Mouse (Mus musculus): ENCODE measurements around the gene Slc7a8. TPM values are rescaled to one million over a fixed set of nuclear protein-coding genes. Genes with fewer than 3 reads are reported as not detected.
A peak's percentile ranks its signal among the peaks of the same experiment; 100 is the strongest.
"Not testable (repeated sequence)": the region's sequence is repeated elsewhere in the genome, so short reads cannot be mapped to it uniquely, and the experiment has no call there.

The Slc7a8 gene
- polyA plus RNA-seq, 1 experiment from 2014 or later: 4.4 TPM

GRCm38 (mm10) chr14:54780084-54780483 is 1.7 kb downstream of the Slc7a8 start:
- WGBS: 87% methylated on average over 9 of the region's 9 CpGs
- Histone ChIP-seq H3K9ac (no peak overlapping the region), H3K4me3 (no peak overlapping the region)

GRCm38 (mm10) chr14:54777893-54778292 is 3.9 kb downstream of the Slc7a8 start:
- no peak overlapping the region for H3K27ac ChIP-seq
- H3K9ac ChIP-seq: no peak overlapping the region
- H3K9me3 ChIP-seq: no peaks in the 10 kb centered on the region
- no peak for ATAC-seq (ENCODE audit: insufficient number of reproducible peaks, insufficient read depth, low FRiP score, low TSS enrichment)
- 81% methylated on average over 4 of the region's 4 CpGs for WGBS
- H3K36me3 ChIP-seq: no peaks in the 10 kb centered on the region
- no peak overlapping the region for H3K4me2 ChIP-seq (replicated peaks)
- peaks cover 5% of the 10 kb centered on the region; the same call in 1 of the 2 replicates for H3K4me1 ChIP-seq
- no peak overlapping the region for H3K4me3 ChIP-seq
- peaks cover 23% of the 10 kb centered on the region for H3K27me3 ChIP-seq

More at GRCm38 (mm10) chr14:54780084-54780483, 1.7 kb downstream of the Slc7a8 start:
- no peaks in the 10 kb centered on the region for H3K9me3 ChIP-seq
- peaks cover 5% of the 10 kb centered on the region; the same call in 1 of the 2 replicates for H3K4me1 ChIP-seq
- ATAC-seq (ENCODE audit: insufficient number of reproducible peaks, insufficient read depth, low FRiP score, low TSS enrichment): no peak
- H3K36me3 ChIP-seq: no peaks in the 10 kb centered on the region
- H3K27ac ChIP-seq: no peak overlapping the region
- peak overlapping the region; percentile 82; the same call in 1 of the 2 replicates for H3K4me2 ChIP-seq (replicated peaks)
- H3K27me3 ChIP-seq: peaks cover 31% of the 10 kb centered on the region

GRCm38 (mm10) chr14:54776768-54777167 is 5.0 kb downstream of the Slc7a8 start:
- Histone ChIP-seq H3K4me1 (peaks cover 5% of the 10 kb centered on the region; the same call in 1 of the 2 replicates), H3K9me3 (no peaks in the 10 kb centered on the region), H3K27me3 (peaks cover 16% of the 10 kb centered on the region), H3K9ac (no peak overlapping the region), H3K4me3 (no peak overlapping the region), H3K36me3 (no peaks in the 10 kb centered on the region), H3K4me2 (replicated peaks) (no peak overlapping the region), H3K27ac (no peak overlapping the region)
- no peak for ATAC-seq (ENCODE audit: insufficient number of reproducible peaks, insufficient read depth, low FRiP score, low TSS enrichment)
- WGBS: 85% methylated on average over 5 of the region's 5 CpGs

DNA sequence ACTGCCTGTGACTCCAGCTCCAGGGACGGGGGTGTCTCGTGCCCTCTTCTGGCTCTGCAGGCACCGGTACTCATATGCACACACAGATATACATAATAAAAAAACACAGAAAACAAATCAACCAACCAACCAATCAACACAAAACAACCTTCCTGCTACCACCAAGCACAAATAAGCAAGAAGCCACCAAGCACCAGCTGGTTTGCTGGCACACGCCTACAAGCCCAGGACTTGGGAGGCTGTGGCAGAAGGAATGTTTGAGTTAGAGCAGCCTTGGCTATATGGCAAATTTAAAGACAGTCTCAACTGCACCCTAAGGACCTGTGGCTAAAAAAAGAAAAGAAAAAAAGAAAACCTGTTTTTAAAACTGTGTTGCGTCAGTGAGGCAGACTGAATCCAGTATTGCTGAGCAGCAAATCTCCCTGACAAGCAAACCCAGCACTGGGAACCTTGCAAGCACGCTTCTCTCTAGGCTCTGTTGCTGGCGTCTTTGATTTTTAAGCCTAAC is 6.2 kb downstream of the Slc7a8 start:
- H3K27ac ChIP-seq: no peak overlapping the region
- no peak overlapping the region for H3K4me2 ChIP-seq (replicated peaks)
- no peaks in the 10 kb centered on the region for H3K36me3 ChIP-seq
- ATAC-seq (ENCODE audit: insufficient number of reproducible peaks, insufficient read depth, low FRiP score, low TSS enrichment): no peak
- peaks cover 2% of the 10 kb centered on the region; the same call in 1 of the 2 replicates for H3K4me1 ChIP-seq
- no peak overlapping the region for H3K4me3 ChIP-seq
- H3K9ac ChIP-seq: no peak overlapping the region
- peaks cover 14% of the 10 kb centered on the region for H3K27me3 ChIP-seq
- WGBS: 84% methylated on average over 7 of the region's 7 CpGs
- no peaks in the 10 kb centered on the region for H3K9me3 ChIP-seq

- no peak overlapping the region for H3K4me2 ChIP-seq (replicated peaks)
- ATAC-seq (ENCODE audit: insufficient number of reproducible peaks, insufficient read depth, low FRiP score, low TSS enrichment): no peak
- H3K27me3 ChIP-seq: 0 out of 2 replicates have a peak, but pooled peaks cover 1% of the 10 kb centered on the region
- no peak overlapping the region for H3K27ac ChIP-seq
- H3K36me3 ChIP-seq: no peaks in the 10 kb centered on the region
- no peaks in the 10 kb centered on the region for H3K4me1 ChIP-seq
- WGBS: 80% methylated on average over 20 of the region's 20 CpGs
- H3K9ac ChIP-seq: no peak overlapping the region
- H3K9me3 ChIP-seq: no peaks in the 10 kb centered on the region
- H3K4me3 ChIP-seq: no peak overlapping the region
These were observed 9.4 kb downstream of the Slc7a8 start for GRCm38 (mm10) chr14:54772333-54772856.

GRCm38 (mm10) chr14:54770373-54770772 is 11.4 kb downstream of the Slc7a8 start:
- H3K36me3 ChIP-seq: no peaks in the 10 kb centered on the region
- H3K9ac ChIP-seq: no peak overlapping the region
- H3K27me3 ChIP-seq: no peaks in the 10 kb centered on the region
- no peaks in the 10 kb centered on the region for H3K9me3 ChIP-seq
- H3K4me1 ChIP-seq: no peaks in the 10 kb centered on the region
- ATAC-seq (ENCODE audit: insufficient number of reproducible peaks, insufficient read depth, low FRiP score, low TSS enrichment): no peak
- H3K4me3 ChIP-seq: no peak overlapping the region
- WGBS: 95% methylated on average over 5 of the region's 5 CpGs
- H3K4me2 ChIP-seq (replicated peaks): no peak overlapping the region
- no peak overlapping the region for H3K27ac ChIP-seq

GRCm38 (mm10) chr14:54769068-54769425 is 12.7 kb downstream of the Slc7a8 start:
- 95% methylated on average over 5 of the region's 5 CpGs for WGBS
- no peak for ATAC-seq (ENCODE audit: insufficient number of reproducible peaks, insufficient read depth, low FRiP score, low TSS enrichment)
- H3K9me3 ChIP-seq: no peaks in the 10 kb centered on the region
- H3K27ac ChIP-seq: no peak overlapping the region
- no peak overlapping the region for H3K9ac ChIP-seq
- H3K36me3 ChIP-seq: no peaks in the 10 kb centered on the region
- H3K27me3 ChIP-seq: no peaks in the 10 kb centered on the region
- no peaks in the 10 kb centered on the region for H3K4me1 ChIP-seq
- no peak overlapping the region for H3K4me2 ChIP-seq (replicated peaks)
- no peak overlapping the region for H3K4me3 ChIP-seq

GRCm38 (mm10) chr14:54768314-54769067 is 13.3 kb downstream of the Slc7a8 start:
- Histone ChIP-seq H3K4me2 (replicated peaks) (no peak overlapping the region), H3K27ac (no peak overlapping the region), H3K27me3 (no peaks in the 10 kb centered on the region), H3K9me3 (no peaks in the 10 kb centered on the region), H3K36me3 (no peaks in the 10 kb centered on the region), H3K9ac (no peak overlapping the region), H3K4me3 (no peak overlapping the region), H3K4me1 (no peaks in the 10 kb centered on the region)
- WGBS: 86% methylated on average over 10 of the region's 10 CpGs
- ATAC-seq (ENCODE audit: insufficient number of reproducible peaks, insufficient read depth, low FRiP score, low TSS enrichment): no peak

GRCm38 (mm10) chr14:54766937-54767336 is 14.8 kb downstream of the Slc7a8 start:
- not testable (repeated sequence) for H3K36me3 ChIP-seq; H3K9ac ChIP-seq; H3K4me2 ChIP-seq (replicated peaks); H3K4me1 ChIP-seq; H3K27me3 ChIP-seq; H3K9me3 ChIP-seq; H3K4me3 ChIP-seq; H3K27ac ChIP-seq; ATAC-seq (ENCODE audit: insufficient number of reproducible peaks, insufficient read depth, low FRiP score, low TSS enrichment)
- WGBS: 93% methylated on average over 7 of the region's 7 CpGs

DNA sequence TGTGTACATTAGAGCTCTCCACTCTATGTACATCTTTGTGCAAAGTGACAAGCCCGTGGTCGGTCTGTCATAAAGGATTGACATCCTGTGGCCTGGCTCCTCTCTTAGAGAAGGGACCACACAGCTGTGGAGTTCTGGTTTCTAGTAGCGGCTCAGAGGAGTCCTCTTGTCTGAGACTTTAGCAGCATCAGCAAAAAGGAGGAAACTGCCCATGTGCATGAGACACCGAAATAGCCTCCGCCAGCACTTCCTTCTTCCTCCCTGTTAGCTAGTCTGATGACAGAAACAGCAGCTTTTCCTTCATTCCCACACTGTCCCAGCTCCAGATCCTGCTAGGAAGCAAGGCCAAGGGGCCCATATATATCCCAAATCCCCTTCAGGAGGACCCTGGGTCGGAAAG is 25.4 kb downstream of the Slc7a8 start:
- Histone ChIP-seq H3K27ac (no peak overlapping the region), H3K9me3 (no peaks in the 10 kb centered on the region), H3K9ac (no peak overlapping the region), H3K27me3 (no peaks in the 10 kb centered on the region), H3K4me3 (no peak overlapping the region), H3K4me1 (0 out of 2 replicates have a peak, but pooled peaks cover 8% of the 10 kb centered on the region), H3K4me2 (replicated peaks) (no peak overlapping the region), H3K36me3 (no peaks in the 10 kb centered on the region)
- ATAC-seq (ENCODE audit: insufficient number of reproducible peaks, insufficient read depth, low FRiP score, low TSS enrichment): no peak
- WGBS: 78% methylated on average over 6 of the region's 6 CpGs

- Histone ChIP-seq H3K36me3 (no peaks in the 10 kb centered on the region), H3K27me3 (no peaks in the 10 kb centered on the region), H3K27ac (no peak overlapping the region), H3K9me3 (no peaks in the 10 kb centered on the region), H3K9ac (no peak overlapping the region), H3K4me1 (0 out of 2 replicates have a peak, but pooled peaks cover 8% of the 10 kb centered on the region), H3K4me3 (no peak overlapping the region), H3K4me2 (replicated peaks) (no peak overlapping the region)
- ATAC-seq (ENCODE audit: insufficient number of reproducible peaks, insufficient read depth, low FRiP score, low TSS enrichment): no peak
- WGBS: 34% methylated on average over 6 of the region's 6 CpGs
These were observed 27.1 kb downstream of the Slc7a8 start for GRCm38 (mm10) chr14:54754602-54755018.

DNA sequence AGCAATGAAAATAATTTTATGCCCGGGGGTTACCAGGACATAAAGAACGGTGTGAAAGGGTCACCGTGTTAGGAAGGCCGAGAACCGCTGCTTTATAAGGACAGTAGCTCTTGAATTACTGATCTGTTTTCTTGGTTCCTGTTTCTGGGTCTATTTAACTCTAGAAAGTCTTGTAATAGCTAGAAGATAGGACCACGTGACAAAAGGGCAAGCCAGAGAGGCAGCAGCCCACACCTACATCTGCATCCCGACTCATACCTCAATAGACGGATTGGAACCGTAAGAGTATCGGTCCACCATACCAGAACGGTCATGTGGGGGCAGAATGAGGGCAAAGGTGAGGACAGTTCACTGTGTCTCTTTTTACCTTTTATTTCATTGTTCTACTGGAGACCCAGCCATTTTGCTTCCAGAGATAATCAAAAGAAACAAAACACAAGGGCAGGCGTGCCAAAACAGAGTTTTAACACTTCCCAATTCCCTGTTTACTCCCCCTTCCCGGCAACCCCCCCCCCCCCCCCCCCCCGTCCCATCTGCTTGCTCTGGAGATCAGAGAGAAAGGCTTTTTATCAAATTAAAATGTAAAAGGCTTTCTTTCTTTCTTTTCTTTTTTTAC is 27.7 kb downstream of the Slc7a8 start:
- H3K4me1 ChIP-seq: 0 out of 2 replicates have a peak, but pooled peaks cover 8% of the 10 kb centered on the region
- H3K27ac ChIP-seq: no peak overlapping the region
- no peaks in the 10 kb centered on the region for H3K36me3 ChIP-seq
- ATAC-seq (ENCODE audit: insufficient number of reproducible peaks, insufficient read depth, low FRiP score, low TSS enrichment): no peak
- H3K27me3 ChIP-seq: no peaks in the 10 kb centered on the region
- no peaks in the 10 kb centered on the region for H3K9me3 ChIP-seq
- no peak overlapping the region for H3K9ac ChIP-seq
- 77% methylated on average over 14 of the region's 14 CpGs for WGBS
- no peak overlapping the region for H3K4me3 ChIP-seq
- H3K4me2 ChIP-seq (replicated peaks): no peak overlapping the region
